Mouse (Mus musculus): ENCODE data around the gene Apex1.
A peak's percentile ranks its signal among the peaks of the same experiment; 100 is the strongest.
"Not testable (repeated sequence)": the region's sequence is repeated elsewhere in the genome, so short reads cannot be mapped to it uniquely, and the experiment has no call there.

The Apex1 gene

GRCm38 (mm10) chr14:50924281-50925064 is at the start of gene Apex1, which contains the start of gene Osgep:
TSS of gene Apex1 (plus strand) at chr14:50924968.
TSS of gene Osgep (minus strand) at chr14:50924893.
- peak; percentile 95 for DNase-seq (ENCODE audit: low spot score)

DNA sequence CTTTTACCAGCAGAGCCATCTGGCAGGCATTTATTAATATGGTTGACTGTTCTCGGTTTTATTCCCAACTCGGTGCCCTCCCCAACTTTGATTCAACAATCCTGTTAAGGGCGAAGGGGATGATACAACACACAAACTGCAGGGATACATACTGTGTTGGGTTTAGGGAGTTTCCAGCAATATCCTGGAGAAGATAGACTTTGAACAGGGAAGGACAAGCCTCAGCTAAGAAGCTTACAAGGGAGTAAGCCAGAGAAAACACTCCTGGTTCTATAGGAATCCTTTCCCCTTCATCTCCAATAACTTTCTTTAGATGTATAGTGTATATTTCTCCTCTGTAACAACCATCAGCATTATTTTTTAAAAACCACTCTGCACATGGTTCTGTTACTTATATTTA is 49.6 kb upstream of the Apex1 start:
- DNase-seq (ENCODE audit: low spot score), result no peak

GRCm38 (mm10) chr14:50875591-50876230 is 49.1 kb upstream of the Apex1 start:
- DNase-seq (ENCODE audit: low spot score), result no peak

DNA sequence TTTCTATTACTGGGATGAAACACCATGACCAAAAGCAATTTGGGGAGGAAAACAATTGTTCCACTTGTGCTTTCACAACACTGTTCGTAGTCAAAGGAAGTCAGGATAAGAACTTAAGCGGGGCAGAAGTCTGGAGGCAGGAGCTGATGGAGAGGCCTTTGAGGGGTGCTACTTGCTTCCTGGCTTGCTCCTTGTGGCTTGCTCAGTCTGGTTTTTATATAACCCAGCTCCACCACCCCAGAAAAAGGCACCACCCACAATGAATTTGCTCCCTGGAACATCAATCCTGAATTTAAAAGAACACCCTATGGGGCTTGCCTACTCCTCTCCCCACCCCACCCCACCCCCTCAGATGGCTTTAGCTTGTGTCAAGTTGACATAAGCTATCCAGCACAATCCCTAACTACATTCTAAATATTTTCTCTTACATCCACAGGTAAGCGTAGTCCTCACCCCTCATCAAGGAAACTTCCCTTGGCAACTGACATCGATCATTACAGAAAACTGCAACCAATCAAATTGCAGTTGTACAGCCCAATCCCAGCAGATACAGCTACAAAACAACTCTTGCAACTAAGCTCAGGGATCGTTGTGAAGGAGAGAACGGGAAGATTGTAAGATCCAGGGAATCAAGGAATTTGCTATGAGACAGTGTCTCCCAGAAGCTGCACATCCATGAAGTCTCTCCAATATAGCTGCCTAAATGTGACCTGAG is 48.4 kb upstream of the Apex1 start:
- no peak for DNase-seq (ENCODE audit: low spot score)

DNA sequence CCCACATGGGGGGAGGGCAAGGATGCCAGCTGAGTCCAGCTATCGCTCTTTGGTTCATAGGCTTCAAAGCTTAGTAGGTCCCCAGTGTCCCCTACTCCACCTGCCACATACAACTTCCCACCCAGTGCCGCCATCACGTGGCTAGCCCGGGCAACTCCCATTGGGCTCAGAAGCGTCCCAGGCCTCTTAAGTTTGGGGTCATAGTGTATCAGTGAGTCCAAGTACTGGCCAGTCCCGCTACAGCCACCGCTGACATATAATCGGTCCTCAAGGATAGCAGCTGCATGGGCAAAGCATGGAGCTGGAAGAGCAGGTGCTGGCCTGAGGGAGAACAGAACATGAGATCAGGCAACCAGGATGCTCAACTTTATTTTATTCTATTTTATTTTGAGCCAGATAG is 33.1 kb upstream of the Apex1 start:
- no peak for DNase-seq (ENCODE audit: low spot score)

DNA sequence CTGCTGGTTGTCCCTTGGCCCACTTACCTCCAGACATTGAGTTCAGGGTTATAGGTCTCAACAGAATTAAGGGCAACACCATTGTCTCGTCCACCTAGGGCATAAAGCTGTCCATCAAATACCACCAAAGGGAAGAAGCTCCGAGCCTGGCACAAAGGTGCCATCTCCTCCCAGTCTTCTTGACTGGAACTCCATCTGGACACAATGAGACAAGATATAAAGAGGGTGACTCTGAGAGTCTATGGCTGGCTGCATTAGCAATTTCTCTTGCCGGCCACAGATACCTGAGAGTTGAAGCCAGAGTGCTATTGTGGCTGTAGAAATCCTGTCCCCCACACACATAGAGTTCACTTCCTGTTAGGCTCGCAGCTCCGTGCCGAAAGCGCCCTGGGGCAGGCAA is 32.7 kb upstream of the Apex1 start:
- no peak for DNase-seq (ENCODE audit: low spot score)

DNA sequence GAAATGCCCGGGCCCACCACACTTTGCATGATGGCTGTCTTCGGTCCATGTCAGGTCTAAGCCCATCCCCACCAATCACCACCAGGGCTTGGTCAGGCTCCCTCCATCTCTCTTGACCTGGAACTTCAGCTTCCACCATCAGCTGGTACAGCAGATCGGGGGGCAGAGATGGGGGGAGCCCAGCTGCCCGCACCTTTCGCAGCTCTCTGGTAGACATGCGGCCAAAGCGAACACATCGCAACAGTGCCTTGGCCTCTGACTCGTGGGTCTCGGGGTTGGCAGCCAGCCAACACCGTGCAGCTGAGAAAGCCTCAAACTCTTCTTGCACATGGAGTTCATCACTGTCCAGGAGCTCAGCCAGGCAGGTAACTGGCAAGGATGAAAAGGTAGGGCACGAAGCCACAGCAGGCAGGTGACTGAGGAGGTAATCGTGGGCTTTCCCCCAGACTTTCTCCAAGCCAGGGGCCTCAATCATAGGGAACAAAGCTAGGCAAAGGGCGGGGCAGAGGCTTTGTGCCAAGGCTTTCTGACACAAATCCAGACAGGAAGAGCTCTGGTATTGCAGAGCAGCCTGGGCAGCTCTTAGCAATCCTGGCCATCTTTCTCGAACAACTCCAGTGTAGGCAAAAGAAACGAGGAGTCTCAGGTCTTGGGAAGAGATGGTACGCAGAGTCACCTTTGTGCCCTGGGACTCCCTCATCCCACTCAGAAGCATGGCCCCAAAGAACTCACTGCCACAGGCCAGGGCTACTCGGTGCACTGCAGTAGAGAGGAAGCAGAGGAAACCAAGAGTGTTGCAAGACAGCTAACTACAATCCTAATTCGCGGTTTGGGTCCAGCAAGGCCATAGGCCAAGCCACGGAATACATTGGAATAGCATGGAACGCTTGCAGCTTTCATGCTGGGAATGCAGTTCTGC is 32.0 kb upstream of the Apex1 start:
- peak; percentile 7 for DNase-seq (ENCODE audit: low spot score)

GRCm38 (mm10) chr14:50895407-50895806 is 29.4 kb upstream of the Apex1 start:
- DNase-seq (ENCODE audit: low spot score), result no peak

DNA sequence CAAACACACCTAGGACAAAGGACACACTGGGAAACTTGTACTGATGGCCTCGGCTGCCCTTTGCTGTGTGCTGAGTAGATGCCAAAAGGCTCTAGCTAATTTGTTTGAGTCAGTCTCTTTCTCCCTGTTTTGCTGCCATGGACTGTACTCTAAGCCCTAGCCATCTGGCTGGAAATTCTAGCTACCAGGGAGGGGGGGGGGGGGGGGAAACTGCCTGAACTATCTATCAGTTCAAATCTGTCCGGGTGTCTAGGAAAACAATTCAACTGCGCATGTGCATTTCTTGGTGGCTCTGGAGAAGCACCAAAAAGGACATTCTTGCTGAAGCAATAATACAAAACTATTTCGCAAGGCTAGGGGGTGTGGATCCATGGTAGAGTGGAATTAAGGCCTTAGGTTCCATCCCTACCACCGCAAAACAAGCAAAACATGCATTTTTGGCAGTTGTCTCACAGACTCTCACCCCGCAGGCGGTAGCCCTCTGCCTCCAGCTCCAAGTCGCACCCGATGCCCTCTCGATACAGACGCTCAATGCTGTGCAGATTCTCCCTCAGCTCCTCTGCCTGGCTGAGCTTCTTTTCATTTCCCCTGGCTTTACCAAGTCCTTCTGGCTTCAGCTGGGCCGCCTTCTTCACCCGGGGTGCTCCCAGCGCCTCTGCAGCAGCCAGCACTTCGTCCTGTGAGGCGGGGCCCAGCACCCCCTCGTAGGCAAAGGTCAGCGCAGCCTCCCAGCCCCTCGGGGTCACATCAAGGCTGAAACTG is 28.6 kb upstream of the Apex1 start:
- DNase-seq (ENCODE audit: low spot score), result peak; percentile 21

DNA sequence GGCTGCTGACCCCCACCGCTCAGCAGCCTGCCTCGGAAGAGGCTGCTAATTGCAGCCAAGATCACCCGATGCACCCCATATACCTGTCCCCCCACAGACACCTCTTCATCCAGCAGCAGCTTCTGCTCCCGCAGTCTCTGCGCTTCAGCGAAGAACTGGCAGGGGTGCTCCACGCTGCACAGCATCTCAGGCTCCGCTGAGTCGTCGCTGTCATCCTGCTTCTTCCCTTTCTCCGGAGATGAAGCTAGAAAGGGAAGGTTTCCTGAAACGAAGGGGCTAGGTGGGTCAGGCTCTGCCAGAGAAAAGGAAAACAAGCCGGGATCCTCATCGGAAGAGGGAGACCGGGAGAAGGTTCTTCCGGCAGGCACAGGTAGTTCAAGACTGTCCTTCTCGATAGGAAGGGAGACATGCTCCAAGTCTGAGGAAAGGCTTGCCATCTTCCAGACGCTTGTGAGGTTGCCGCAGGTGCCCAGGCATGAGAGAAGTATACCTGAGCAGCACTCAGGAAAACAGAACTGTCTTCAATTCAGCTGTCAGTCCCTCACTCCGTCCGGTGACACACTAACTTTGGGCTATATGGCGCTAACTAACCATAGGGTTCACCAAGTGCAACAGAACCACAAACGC is 27.9 kb upstream of the Apex1 start:
- no peak for DNase-seq (ENCODE audit: low spot score)

- DNase-seq (ENCODE audit: low spot score), result no peak
Observed at GRCm38 (mm10) chr14:50897374-50897765, 27.4 kb upstream of the Apex1 start, which contains the start of gene Klhl33. TSS of gene Klhl33 (minus strand) at chr14:50897507.

- DNase-seq (ENCODE audit: low spot score), result not testable (repeated sequence)
Observed at GRCm38 (mm10) chr14:50897992-50898391, 26.8 kb upstream of the Apex1 start.

- no peak for DNase-seq (ENCODE audit: low spot score)
Observed at GRCm38 (mm10) chr14:50903973-50904827, 20.6 kb upstream of the Apex1 start.

DNA sequence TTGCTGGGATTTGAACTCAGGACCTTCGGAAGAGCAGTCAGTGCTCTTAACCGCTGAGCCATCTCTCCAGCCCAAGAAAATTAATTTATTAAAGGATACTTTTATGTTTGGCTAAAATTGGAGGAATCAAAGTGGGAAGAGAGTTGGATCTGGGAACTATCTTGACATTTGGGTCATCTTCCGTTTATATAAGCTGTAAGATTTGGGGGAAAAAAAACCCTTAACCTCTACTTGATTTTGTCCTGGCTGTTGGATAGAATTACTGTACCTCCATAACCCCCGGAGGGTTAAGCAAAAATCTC is 20.0 kb upstream of the Apex1 start:
- DNase-seq (ENCODE audit: low spot score), result no peak

- DNase-seq (ENCODE audit: low spot score), result not testable (repeated sequence)
Observed at GRCm38 (mm10) chr14:50905327-50905726, 19.4 kb upstream of the Apex1 start.

- DNase-seq (ENCODE audit: low spot score), result no peak
Observed at GRCm38 (mm10) chr14:50908126-50908525, 16.6 kb upstream of the Apex1 start.

DNA sequence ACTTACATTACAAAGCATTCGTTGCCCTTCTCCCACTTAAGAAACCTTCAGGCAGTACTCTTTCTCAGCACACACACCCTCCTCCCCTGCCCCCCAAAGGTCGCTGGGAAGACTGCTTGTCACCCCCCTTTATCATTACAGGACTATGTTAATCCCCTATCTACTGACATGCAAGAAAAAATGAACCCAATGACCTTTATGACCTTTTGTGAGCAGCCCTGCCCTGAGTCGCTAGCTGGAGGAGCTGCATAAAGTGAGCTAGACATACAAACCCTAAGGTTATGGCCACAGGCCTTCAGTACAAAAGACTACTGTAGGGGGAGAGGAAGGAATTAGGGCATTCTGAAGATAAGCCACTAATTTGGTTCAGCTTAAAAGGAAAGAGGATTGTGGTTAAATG is 13.4 kb upstream of the Apex1 start:
- no peak for DNase-seq (ENCODE audit: low spot score)

GRCm38 (mm10) chr14:50923437-50923836 is 1.3 kb upstream of the Apex1 start:
- not testable (repeated sequence) for DNase-seq (ENCODE audit: low spot score)

- DNase-seq (ENCODE audit: low spot score), result no peak
Observed at GRCm38 (mm10) chr14:50925111-50925920, 548 bp downstream of the Apex1 start.
